Mouse (Mus musculus): ENCODE data around the gene Ephb4. TPM values are rescaled to one million over a fixed set of nuclear protein-coding genes. Genes with fewer than 3 reads are reported as not detected.

Ephb4 gene
- total and polyA plus RNA-seq, 3 experiments: 0.08 to 0.12 TPM; not detected in 1

DNA sequence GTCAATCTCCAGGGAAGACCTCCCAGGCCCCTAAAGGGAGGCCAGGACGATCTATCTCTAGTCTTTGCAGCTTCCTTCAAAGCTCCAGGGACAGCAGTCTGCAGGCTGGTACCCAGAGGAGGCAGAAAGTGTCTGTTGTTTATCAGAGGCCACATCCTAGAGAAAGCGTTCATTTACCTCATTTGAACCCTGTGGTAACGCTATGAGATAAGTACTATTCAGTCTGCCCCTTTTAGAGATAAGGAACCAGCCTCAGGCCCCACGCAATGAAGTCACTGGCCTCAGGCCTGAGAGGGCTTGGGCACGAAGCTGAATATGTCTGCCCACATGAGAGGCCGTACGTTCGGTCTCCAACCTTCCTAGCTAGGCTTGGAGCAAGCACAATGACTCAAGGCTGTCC is 32.5 kb upstream of the Ephb4 start (continued):
- peak; percentile 83 for TF ChIP-seq SIN3A (IDR thresholded peaks at IDR 0.05; ENCODE audit: low read length)
- no peak for TF ChIP-seq USF2 (IDR thresholded peaks at IDR 0.05; ENCODE audit: borderline replicate concordance in 1 of 2, insufficient read depth in 1 of 2, low read depth in 1 of 2, low read length in 2 of 2)
- peak; percentile 88 to 93 for TF ChIP-seq EP300 (IDR thresholded peaks at IDR 0.05; ENCODE audit: low read depth in 1 of 2, low read length in 2 of 2)
- TF ChIP-seq CHD2 (IDR thresholded peaks at IDR 0.05; ENCODE audit: low read length): no peak
- no peak for TF ChIP-seq NRF1 (IDR thresholded peaks at IDR 0.05; ENCODE audit: insufficient read depth, low read depth, low read length, poor library complexity, severe bottlenecking)
- peak; percentile 44; the same call in 1 of the 2 replicates for TF ChIP-seq BHLHE40 (IDR thresholded peaks at IDR 0.05; ENCODE audit: borderline replicate concordance, low read depth, low read length)
- TF ChIP-seq JUND (IDR thresholded peaks at IDR 0.05; ENCODE audit: low read depth, low read length): no peak
- no peak for TF ChIP-seq CTCF (IDR thresholded peaks at IDR 0.05 in 2 of 3, conservative IDR thresholded peaks at IDR 0.05 in 1 of 3; ENCODE audit: control insufficient read depth in 1 of 3, insufficient read depth in 1 of 3, low read depth in 2 of 3, low read length in 3 of 3, poor library complexity in 1 of 3, severe bottlenecking in 1 of 3)
- TF ChIP-seq MXI1 (IDR thresholded peaks at IDR 0.05; ENCODE audit: low read depth, low read length): 0 out of 2 replicates have a peak, but pooled peaks have one; percentile 44
- TF ChIP-seq MYC (IDR thresholded peaks at IDR 0.05; ENCODE audit: low read depth, low read length): no peak
- no peak for TF ChIP-seq MAFK (IDR thresholded peaks at IDR 0.05; ENCODE audit: borderline replicate concordance, low read depth, low read length)
- peak; percentile 90 for TF ChIP-seq ETS1 (IDR thresholded peaks at IDR 0.05; ENCODE audit: low read depth, low read length)

- H3K36me3 ChIP-seq (ENCODE audit: control insufficient read depth in 1 of 2, insufficient read depth in 2 of 2, low read length in 2 of 2): peaks cover 0 to 13% of the 10 kb centered on the region in 2 experiments; a peak in 3 of 4 replicates
- DNase-seq (ENCODE audit: low read depth, low spot score): no peak
- no peak overlapping the region for H3K9ac ChIP-seq (ENCODE audit: control insufficient read depth, low read depth, low read length, poor library complexity, severe bottlenecking)
- TF ChIP-seq TBP (IDR thresholded peaks at IDR 0.05; ENCODE audit: low read depth, low read length) (no peak), EP300 (IDR thresholded peaks at IDR 0.05; ENCODE audit: low read depth in 1 of 2, low read length in 2 of 2) (no peak), POLR2A (IDR thresholded peaks at IDR 0.05; ENCODE audit: control insufficient read depth in 1 of 2, insufficient read depth in 1 of 2, low read depth in 1 of 2, low read length in 2 of 2, poor library complexity in 1 of 2) (no peak), ZMIZ1 (IDR thresholded peaks at IDR 0.05; ENCODE audit: low read depth, low read length) (no peak), POLR2AphosphoS2 (IDR thresholded peaks at IDR 0.05; ENCODE audit: low read length) (no peak), MAX (IDR thresholded peaks at IDR 0.05; ENCODE audit: low read length) (no peak), UBTF (IDR thresholded peaks at IDR 0.05; ENCODE audit: borderline replicate concordance, insufficient read depth, low read depth, low read length) (no peak)
- H3K79me2 ChIP-seq (ENCODE audit: control insufficient read depth, insufficient read depth, low read length, poor library complexity): no peaks in the 10 kb centered on the region
- no peaks in the 10 kb centered on the region for H3K9me3 ChIP-seq (replicated peaks; ENCODE audit: insufficient read depth, low read length)
- no peak overlapping the region for H3K27ac ChIP-seq (ENCODE audit: control insufficient read depth, low read depth, low read length)
- no peaks in the 10 kb centered on the region for H3K27me3 ChIP-seq (ENCODE audit: control insufficient read depth in 1 of 2, insufficient read depth in 2 of 2, low read length in 2 of 2)
- no peak overlapping the region for H3K4me3 ChIP-seq (ENCODE audit: control insufficient read depth in 1 of 2, insufficient read depth in 1 of 2, low read depth in 2 of 2, low read length in 2 of 2)
- peaks cover 16 to 17% of the 10 kb centered on the region in 2 experiments for H3K4me1 ChIP-seq (ENCODE audit: control insufficient read depth in 1 of 2, insufficient read depth in 2 of 2, low read length in 2 of 2)
These were observed 31.3 kb upstream of the Ephb4 start for GRCm38 (mm10) chr5:137318570-137318969.

- H3K36me3 ChIP-seq (ENCODE audit: control insufficient read depth in 1 of 2, insufficient read depth in 2 of 2, low read length in 2 of 2): peaks cover 0 to 13% of the 10 kb centered on the region in 2 experiments; a peak in 3 of 4 replicates
- no peak overlapping the region for H3K4me3 ChIP-seq (ENCODE audit: control insufficient read depth in 1 of 2, insufficient read depth in 1 of 2, low read depth in 2 of 2, low read length in 2 of 2)
- no peaks in the 10 kb centered on the region for H3K79me2 ChIP-seq (ENCODE audit: control insufficient read depth, insufficient read depth, low read length, poor library complexity)
- no peak overlapping the region for H3K9ac ChIP-seq (ENCODE audit: control insufficient read depth, low read depth, low read length, poor library complexity, severe bottlenecking)
- no peaks in the 10 kb centered on the region for H3K9me3 ChIP-seq (replicated peaks; ENCODE audit: insufficient read depth, low read length)
- peaks cover 14 to 16% of the 10 kb centered on the region in 2 experiments for H3K4me1 ChIP-seq (ENCODE audit: control insufficient read depth in 1 of 2, insufficient read depth in 2 of 2, low read length in 2 of 2)
- no peak overlapping the region for H3K27ac ChIP-seq (ENCODE audit: control insufficient read depth, low read depth, low read length)
- no peaks in the 10 kb centered on the region for H3K27me3 ChIP-seq (ENCODE audit: control insufficient read depth in 1 of 2, insufficient read depth in 2 of 2, low read length in 2 of 2)
- DNase-seq (ENCODE audit: low read depth, low spot score): no peak
- TF ChIP-seq GATA1 (IDR thresholded peaks at IDR 0.05; ENCODE audit: low read depth, low read length): peak; percentile 66
- peak; percentile 68; the same call in 1 of the 2 replicates for TF ChIP-seq TCF12 (IDR thresholded peaks at IDR 0.05; ENCODE audit: low read depth, low read length)
- no peak for TF ChIP-seq JUND (IDR thresholded peaks at IDR 0.05; ENCODE audit: low read depth, low read length)
- no peak for TF ChIP-seq NELFE (IDR thresholded peaks at IDR 0.05; ENCODE audit: low read depth, low read length)
- no peak for TF ChIP-seq USF1 (IDR thresholded peaks at IDR 0.05; ENCODE audit: low read depth, low read length)
- TF ChIP-seq TAL1 (IDR thresholded peaks at IDR 0.05; ENCODE audit: low read length): peak; percentile 52
- TF ChIP-seq MEF2A (IDR thresholded peaks at IDR 0.05; ENCODE audit: extremely low read depth, insufficient replicate concordance, low read depth, low read length, poor library complexity, severe bottlenecking): no peak
- TF ChIP-seq POLR2A (IDR thresholded peaks at IDR 0.05; ENCODE audit: control insufficient read depth in 1 of 2, insufficient read depth in 1 of 2, low read depth in 1 of 2, low read length in 2 of 2, poor library complexity in 1 of 2): no peak
- no peak for TF ChIP-seq KAT2A (conservative IDR thresholded peaks at IDR 0.05; ENCODE audit: low read depth, low read length)
- TF ChIP-seq MYC (IDR thresholded peaks at IDR 0.05; ENCODE audit: low read depth, low read length): no peak
- no peak for TF ChIP-seq SMC3 (IDR thresholded peaks at IDR 0.05; ENCODE audit: low read depth, low read length)
- TF ChIP-seq EP300 (IDR thresholded peaks at IDR 0.05; ENCODE audit: low read depth in 1 of 2, low read length in 2 of 2): peak; percentile 34 to 73; a peak in 3 of 4 replicates
- peak; percentile 63 for TF ChIP-seq BHLHE40 (IDR thresholded peaks at IDR 0.05; ENCODE audit: borderline replicate concordance, low read depth, low read length)
- no peak for TF ChIP-seq ELF1 (IDR thresholded peaks at IDR 0.05; ENCODE audit: low read depth, low read length)
- TF ChIP-seq RCOR1 (IDR thresholded peaks at IDR 0.05; ENCODE audit: low read depth, low read length): peak; percentile 80; the same call in 1 of the 2 replicates
- no peak for TF ChIP-seq MXI1 (IDR thresholded peaks at IDR 0.05; ENCODE audit: low read depth, low read length)
These were observed 28.9 kb upstream of the Ephb4 start for GRCm38 (mm10) chr5:137320996-137321395.

All from MEL (cell line).